Mouse (Mus musculus) hindbrain, embryonic 10.5 days (tissue): ENCODE results near the gene Mrgpra6. TPM values are rescaled to one million over a fixed set of nuclear protein-coding genes. Genes with fewer than 3 reads are reported as not detected.

Experiments used
- DNase-seq: peaks from one replicate; pipeline ENCODE4 v3.0.0-alpha.2; 2017; ENCODE audit warnings: low spot score
- H3K27ac ChIP-seq: fragments of 300-500 bp; sonication (generic); 2 replicates; pipeline ENCODE4 v1.5.1; 2016; ENCODE audit warnings: mild to moderate bottlenecking, moderate library complexity
- H3K27me3 ChIP-seq: fragments of 300-500 bp; sonication (generic); 2 replicates; pipeline ENCODE4 v1.6.1; 2016; ENCODE audit warnings: mild to moderate bottlenecking; ENCODE audit not compliant: poor library complexity, insufficient read depth, severe bottlenecking
- H3K36me3 ChIP-seq: fragments of 300-500 bp; sonication (generic); 2 replicates; pipeline ENCODE4 v1.6.1; 2016; ENCODE audit warnings: mild to moderate bottlenecking, moderate library complexity
- H3K4me1 ChIP-seq: fragments of 300-500 bp; sonication (generic); replicated peaks from 2 replicates; pipeline ENCODE4 v1.6.1; 2016; ENCODE audit warnings: mild to moderate bottlenecking
- H3K4me3 ChIP-seq: fragments of 300-500 bp; sonication (generic); 2 replicates; pipeline ENCODE4 v1.5.1; 2016; ENCODE audit warnings: mild to moderate bottlenecking, moderate library complexity
- H3K9me3 ChIP-seq: fragments of 300-500 bp; sonication (generic); 2 replicates; pipeline ENCODE4 v1.6.1; 2016; ENCODE audit warnings: mild to moderate bottlenecking, moderate library complexity
- WGBS: fragments of 180-500 bp; shearing (Covaris S2); methylation state at CpG from one replicate; pipeline ENCODE4 v1.1.7; 2016; 5-methylcytosine and 5-hydroxymethylcytosine counted together
- polyA plus RNA-seq: library from polyadenylated mRNA; unstranded; fragments of >200 nt; fragmentation: Nextera tagmentation; extraction: Ambion mirVana; gene quantifications from 2 replicates; pipeline ENCODE4 v1.2.1, GENCODE M21; 2016

Gene Mrgpra6
- not detected in 2 replicates for polyA plus RNA-seq

- DNase-seq: no peak
- WGBS: 82% methylated on average over 4 of the region's 4 CpGs
Observed at GRCm38 (mm10) chr7:47204830-47205229, at the start of gene Mrgpra6. TSS of gene Mrgpra6 (minus strand) at chr7:47204920.

GRCm38 (mm10) chr7:47252770-47253169, 48.0 kb upstream of the Mrgpra6 start, which contains the start of gene Mrgpra9:
TSS of gene Mrgpra9 (minus strand) at chr7:47252848.
- Histone ChIP-seq H3K4me3 (no peak within 1 kb of the TSS), H3K9me3 (no peaks in the 10 kb centered on the region), H3K4me1 (no peaks in the 10 kb centered on the region), H3K27me3 (no peaks in the 10 kb centered on the region), H3K27ac (no peak within 1 kb of the TSS), H3K36me3 (no peaks in the 10 kb centered on the region)
- no peak for DNase-seq
- 75% methylated on average over 1 of the region's 1 CpGs for WGBS

More at GRCm38 (mm10) chr7:47204830-47205229, at the start of gene Mrgpra6:
- Histone ChIP-seq H3K4me3 (no peak within 1 kb of the TSS), H3K36me3 (no peaks in the 10 kb centered on the region), H3K4me1 (no peaks in the 10 kb centered on the region), H3K27ac (no peak within 1 kb of the TSS), H3K27me3 (no peaks in the 10 kb centered on the region), H3K9me3 (no peaks in the 10 kb centered on the region)

- Histone ChIP-seq H3K4me1 (no peaks in the 10 kb centered on the region), H3K9me3 (0 out of 2 replicates have a peak, but pooled peaks cover 5% of the 10 kb centered on the region), H3K27ac (no peak overlapping the region), H3K36me3 (no peaks in the 10 kb centered on the region), H3K4me3 (no peak overlapping the region), H3K27me3 (no peaks in the 10 kb centered on the region)
- no peak for DNase-seq
- WGBS: 66% methylated on average over 3 of the region's 3 CpGs
Observed at GRCm38 (mm10) chr7:47244658-47245057, 39.9 kb upstream of the Mrgpra6 start.

- H3K27me3 ChIP-seq: no peaks in the 10 kb centered on the region
- H3K36me3 ChIP-seq: no peaks in the 10 kb centered on the region
- H3K4me1 ChIP-seq: no peaks in the 10 kb centered on the region
- DNase-seq: no peak
- 64% methylated on average over 1 of the region's 1 CpGs for WGBS
- H3K9me3 ChIP-seq: 0 out of 2 replicates have a peak, but pooled peaks cover 7% of the 10 kb centered on the region
- H3K27ac ChIP-seq: no peak overlapping the region
- no peak overlapping the region for H3K4me3 ChIP-seq
Observed at GRCm38 (mm10) chr7:47195271-47195670, 9.4 kb downstream of the Mrgpra6 start.

GRCm38 (mm10) chr7:47170814-47171213, 33.9 kb downstream of the Mrgpra6 start:
- Histone ChIP-seq H3K27me3 (no peaks in the 10 kb centered on the region), H3K4me3 (no peak overlapping the region), H3K9me3 (no peaks in the 10 kb centered on the region), H3K4me1 (no peaks in the 10 kb centered on the region; the same call in 1 of the 2 replicates), H3K36me3 (no peaks in the 10 kb centered on the region), H3K27ac (no peak overlapping the region)
- 84% methylated on average over 5 of the region's 5 CpGs for WGBS
- no peak for DNase-seq

- no peaks in the 10 kb centered on the region for H3K36me3 ChIP-seq
- H3K4me1 ChIP-seq: no peaks in the 10 kb centered on the region; the same call in 1 of the 2 replicates
- H3K27me3 ChIP-seq: no peaks in the 10 kb centered on the region
- WGBS: 75% methylated on average over 4 of the region's 4 CpGs
- no peak overlapping the region for H3K4me3 ChIP-seq
- H3K9me3 ChIP-seq: no peaks in the 10 kb centered on the region
- no peak overlapping the region for H3K27ac ChIP-seq
- no peak for DNase-seq
Observed at GRCm38 (mm10) chr7:47165028-47165427, 39.7 kb downstream of the Mrgpra6 start.

GRCm38 (mm10) chr7:47163203-47163602, 41.5 kb downstream of the Mrgpra6 start:
- 95% methylated on average over 4 of the region's 4 CpGs for WGBS
- no peak overlapping the region for H3K4me3 ChIP-seq
- H3K9me3 ChIP-seq: no peaks in the 10 kb centered on the region
- H3K36me3 ChIP-seq: no peaks in the 10 kb centered on the region
- H3K27ac ChIP-seq: no peak overlapping the region
- no peak for DNase-seq
- H3K4me1 ChIP-seq: no peaks in the 10 kb centered on the region; the same call in 1 of the 2 replicates
- no peaks in the 10 kb centered on the region for H3K27me3 ChIP-seq

- Histone ChIP-seq H3K9me3 (no peaks in the 10 kb centered on the region), H3K4me1 (no peaks in the 10 kb centered on the region), H3K36me3 (no peaks in the 10 kb centered on the region), H3K27ac (no peak overlapping the region), H3K27me3 (no peaks in the 10 kb centered on the region), H3K4me3 (no peak overlapping the region)
- DNase-seq: no peak
- 71% methylated on average over 2 of the region's 2 CpGs for WGBS
Observed at GRCm38 (mm10) chr7:47158451-47158850, 46.3 kb downstream of the Mrgpra6 start.

GRCm38 (mm10) chr7:47157743-47158142, 47.0 kb downstream of the Mrgpra6 start:
- no peaks in the 10 kb centered on the region for H3K4me1 ChIP-seq
- H3K27me3 ChIP-seq: no peaks in the 10 kb centered on the region
- no peak overlapping the region for H3K27ac ChIP-seq
- WGBS: 83% methylated on average over 9 of the region's 9 CpGs
- no peaks in the 10 kb centered on the region for H3K9me3 ChIP-seq
- H3K36me3 ChIP-seq: no peaks in the 10 kb centered on the region
- DNase-seq: no peak
- no peak overlapping the region for H3K4me3 ChIP-seq

GRCm38 (mm10) chr7:47155849-47156248, 48.9 kb downstream of the Mrgpra6 start:
- H3K4me3 ChIP-seq: no peak overlapping the region
- no peaks in the 10 kb centered on the region for H3K36me3 ChIP-seq
- no peaks in the 10 kb centered on the region for H3K9me3 ChIP-seq
- 89% methylated on average over 2 of the region's 2 CpGs for WGBS
- DNase-seq: no peak
- no peaks in the 10 kb centered on the region for H3K4me1 ChIP-seq
- H3K27me3 ChIP-seq: no peaks in the 10 kb centered on the region
- H3K27ac ChIP-seq: no peak overlapping the region

GRCm38 (mm10) chr7:47155396-47155795, 49.3 kb downstream of the Mrgpra6 start:
- H3K27ac ChIP-seq: no peak overlapping the region
- H3K4me3 ChIP-seq: no peak overlapping the region
- DNase-seq: no peak
- H3K4me1 ChIP-seq: no peaks in the 10 kb centered on the region
- 92% methylated on average over 4 of the region's 4 CpGs for WGBS
- H3K27me3 ChIP-seq: no peaks in the 10 kb centered on the region
- H3K9me3 ChIP-seq: no peaks in the 10 kb centered on the region
- no peaks in the 10 kb centered on the region for H3K36me3 ChIP-seq

GRCm38 (mm10) chr7:47150420-47151061, 54.2 kb downstream of the Mrgpra6 start:
- no peak overlapping the region for H3K4me3 ChIP-seq
- no peaks in the 10 kb centered on the region for H3K27me3 ChIP-seq
- no peaks in the 10 kb centered on the region for H3K9me3 ChIP-seq
- peak; percentile 31 for DNase-seq
- no peak overlapping the region for H3K27ac ChIP-seq
- no peaks in the 10 kb centered on the region for H3K36me3 ChIP-seq
- H3K4me1 ChIP-seq: no peaks in the 10 kb centered on the region
- WGBS: 16% methylated on average over 11 of the region's 11 CpGs

GRCm38 (mm10) chr7:47148298-47148697, 56.4 kb downstream of the Mrgpra6 start:
- WGBS: 87% methylated on average over 7 of the region's 7 CpGs

More at GRCm38 (mm10) chr7:47148298-47148697, 56.4 kb downstream of the Mrgpra6 start:
- H3K4me1 ChIP-seq: peaks cover 5% of the 10 kb centered on the region; the same call in 1 of the 2 replicates
- no peak overlapping the region for H3K27ac ChIP-seq
- no peak for DNase-seq
- H3K9me3 ChIP-seq: no peaks in the 10 kb centered on the region
- H3K36me3 ChIP-seq: no peaks in the 10 kb centered on the region
- no peaks in the 10 kb centered on the region for H3K27me3 ChIP-seq
- no peak overlapping the region for H3K4me3 ChIP-seq
